Mouse (Mus musculus): ENCODE data around the gene Esp36. TPM values are rescaled to one million over a fixed set of nuclear protein-coding genes. Genes with fewer than 3 reads are reported as not detected.
"Not testable (repeated sequence)": the region's sequence is repeated elsewhere in the genome, so short reads cannot be mapped to it uniquely, and the experiment has no call there.

The Esp36 gene
- not detected in 2 replicates for polyA plus RNA-seq (2015; fragmentation: Nextera tagmentation; extraction: Ambion mirVana)

- WGBS, result 87% methylated on average over 2 of the region's 2 CpGs
- Histone ChIP-seq H3K4me1 (ENCODE audit: control insufficient read depth, insufficient read depth, low read length) (no peaks in the 10 kb centered on the region), H3K27me3 (ENCODE audit: control insufficient read depth, insufficient read depth, low read depth, low read length) (no peaks in the 10 kb centered on the region), H3K9me3 (replicated peaks; ENCODE audit: control insufficient read depth, low read length, poor library complexity, severe bottlenecking) (peaks cover 6% of the 10 kb centered on the region; the same call in 1 of the 2 replicates), H3K27ac (ENCODE audit: low read length) (no peak within 1 kb of the TSS), H3K4me3 (ENCODE audit: low read depth, low read length) (no peak within 1 kb of the TSS), H3K4me2 (ENCODE audit: low read length) (no peak within 1 kb of the TSS), H3K36me3 (ENCODE audit: control insufficient read depth, insufficient read depth, low read length) (no peaks in the 10 kb centered on the region), H3K9ac (ENCODE audit: low read depth, low read length) (no peak within 1 kb of the TSS)
- no peak for ATAC-seq
Measured at GRCm38 (mm10) chr17:38420085-38420484, at the start of gene Esp36. Gene Esp36 (minus strand): TSS chr17:38420185.

- ATAC-seq; H3K9ac ChIP-seq (ENCODE audit: low read depth, low read length); H3K27ac ChIP-seq (ENCODE audit: low read length); H3K4me3 ChIP-seq (ENCODE audit: low read depth, low read length); H3K4me1 ChIP-seq (ENCODE audit: control insufficient read depth, insufficient read depth, low read length); H3K4me2 ChIP-seq (ENCODE audit: low read length); H3K27me3 ChIP-seq (ENCODE audit: control insufficient read depth, insufficient read depth, low read depth, low read length); H3K36me3 ChIP-seq (ENCODE audit: control insufficient read depth, insufficient read depth, low read length): not testable (repeated sequence)
- peaks cover 11% of the 10 kb centered on the region; the same call in 1 of the 2 replicates for H3K9me3 ChIP-seq (replicated peaks; ENCODE audit: control insufficient read depth, low read length, poor library complexity, severe bottlenecking)
Measured at GRCm38 (mm10) chr17:38456206-38456605, 36.2 kb upstream of the Esp36 start.

- no peak for ATAC-seq
Measured at GRCm38 (mm10) chr17:38450688-38451087, 30.7 kb upstream of the Esp36 start.

GRCm38 (mm10) chr17:38406135-38406534, 13.8 kb downstream of the Esp36 start:
- H3K27ac ChIP-seq (ENCODE audit: low read length), result no peak overlapping the region
- no peaks in the 10 kb centered on the region for H3K36me3 ChIP-seq (ENCODE audit: control insufficient read depth, insufficient read depth, low read length)
- no peak overlapping the region for H3K4me3 ChIP-seq (ENCODE audit: low read depth, low read length)
- no peaks in the 10 kb centered on the region for H3K4me1 ChIP-seq (ENCODE audit: control insufficient read depth, insufficient read depth, low read length)
- no peaks in the 10 kb centered on the region for H3K27me3 ChIP-seq (ENCODE audit: control insufficient read depth, insufficient read depth, low read depth, low read length)
- 0 out of 2 replicates have a peak, but pooled peaks cover 2% of the 10 kb centered on the region for H3K9me3 ChIP-seq (replicated peaks; ENCODE audit: control insufficient read depth, low read length, poor library complexity, severe bottlenecking)
- H3K9ac ChIP-seq (ENCODE audit: low read depth, low read length), result no peak overlapping the region
- no peak overlapping the region for H3K4me2 ChIP-seq (ENCODE audit: low read length)
- no peak for ATAC-seq
- WGBS, result 85% methylated on average over 3 of the region's 3 CpGs

More at GRCm38 (mm10) chr17:38450688-38451087, 30.7 kb upstream of the Esp36 start:
- 93% methylated on average over 2 of the region's 2 CpGs for WGBS
- Histone ChIP-seq H3K27me3 (ENCODE audit: control insufficient read depth, insufficient read depth, low read depth, low read length) (no peaks in the 10 kb centered on the region), H3K9ac (ENCODE audit: low read depth, low read length) (no peak overlapping the region), H3K4me3 (ENCODE audit: low read depth, low read length) (no peak overlapping the region), H3K27ac (ENCODE audit: low read length) (no peak overlapping the region), H3K9me3 (replicated peaks; ENCODE audit: control insufficient read depth, low read length, poor library complexity, severe bottlenecking) (0 out of 2 replicates have a peak, but pooled peaks cover 10% of the 10 kb centered on the region), H3K4me2 (ENCODE audit: low read length) (no peak overlapping the region), H3K4me1 (ENCODE audit: control insufficient read depth, insufficient read depth, low read length) (no peaks in the 10 kb centered on the region), H3K36me3 (ENCODE audit: control insufficient read depth, insufficient read depth, low read length) (no peaks in the 10 kb centered on the region)

DNA sequence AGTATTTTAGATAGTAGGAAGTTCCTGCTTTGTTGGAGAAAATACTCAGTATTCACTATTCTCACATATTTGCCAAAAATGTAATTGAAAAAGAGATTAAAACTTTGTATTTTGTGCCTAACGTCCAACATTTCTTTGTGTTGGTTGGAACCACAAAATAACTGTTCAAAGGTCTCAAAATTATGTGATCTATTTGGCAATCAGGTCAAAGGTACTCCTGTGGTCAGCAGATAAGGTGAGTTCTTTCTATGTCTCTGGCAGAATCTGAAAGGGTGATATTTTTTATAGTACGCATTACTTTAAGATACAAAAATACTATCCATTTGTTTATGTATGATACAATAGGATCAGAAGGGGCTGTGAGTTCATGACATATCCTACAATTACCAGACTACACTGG, 28.2 kb downstream of the Esp36 start:
- Histone ChIP-seq H3K9ac (ENCODE audit: low read depth, low read length) (no peak overlapping the region), H3K27me3 (ENCODE audit: control insufficient read depth, insufficient read depth, low read depth, low read length) (no peaks in the 10 kb centered on the region), H3K27ac (ENCODE audit: low read length) (no peak overlapping the region), H3K4me1 (ENCODE audit: control insufficient read depth, insufficient read depth, low read length) (no peaks in the 10 kb centered on the region), H3K4me2 (ENCODE audit: low read length) (no peak overlapping the region), H3K4me3 (ENCODE audit: low read depth, low read length) (no peak overlapping the region), H3K36me3 (ENCODE audit: control insufficient read depth, insufficient read depth, low read length) (no peaks in the 10 kb centered on the region), H3K9me3 (replicated peaks; ENCODE audit: control insufficient read depth, low read length, poor library complexity, severe bottlenecking) (peaks cover 5% of the 10 kb centered on the region; the same call in 1 of the 2 replicates)
- ATAC-seq, result no peak
- WGBS, result 70% methylated on average over 2 of the region's 2 CpGs

Other genes with a start within 250 kb of the Esp36 start
- gene Olfr134, start 248.8 kb downstream of the Esp36 start, polyA plus RNA-seq (2015; fragmentation: Nextera tagmentation; extraction: Ambion mirVana), result not detected in 2 replicates
- not detected in 2 replicates for gene Olfr135, start 215.8 kb downstream of the Esp36 start, polyA plus RNA-seq (2015; fragmentation: Nextera tagmentation; extraction: Ambion mirVana)
- gene Olfr138, start 159.2 kb downstream of the Esp36 start, polyA plus RNA-seq (2015; fragmentation: Nextera tagmentation; extraction: Ambion mirVana), result not detected in 2 replicates
- gene Olfr137, start 112.6 kb downstream of the Esp36 start, polyA plus RNA-seq (2015; fragmentation: Nextera tagmentation; extraction: Ambion mirVana), result not detected in 2 replicates
- not detected in 2 replicates for gene Olfr136, start 90.4 kb downstream of the Esp36 start, polyA plus RNA-seq (2015; fragmentation: Nextera tagmentation; extraction: Ambion mirVana)
- not detected in 2 replicates for gene Esp34, start 134.0 kb upstream of the Esp36 start, polyA plus RNA-seq (2015; fragmentation: Nextera tagmentation; extraction: Ambion mirVana)
- not detected in 2 replicates for gene Esp31, start 219.3 kb upstream of the Esp36 start, polyA plus RNA-seq (2015; fragmentation: Nextera tagmentation; extraction: Ambion mirVana)

All from midbrain, embryonic 16.5 days (tissue).